Mouse (Mus musculus) gastrocnemius, adult 8-10 months (tissue): ENCODE data around the gene Masp2. TPM values are rescaled to one million over a fixed set of nuclear protein-coding genes. Genes with fewer than 3 reads are reported as not detected.

Experiments used
- DNase-seq, 2 experiments: peaks; one replicate each; pipeline ENCODE4 v3.0.0; 2022; ENCODE audit warnings: low spot score in 2 of 2
- total RNA-seq, 4 experiments: library from RNA; stranded (reverse); gene quantifications; 2 replicates each; pipeline ENCODE4 v1.2.4; 2022

The Masp2 gene
- total RNA-seq, 4 experiments from 2014 or later, result 0.24 to 0.56 (median 0.53) TPM

- no peak for DNase-seq
Measured at GRCm38 (mm10) chr4:148600316-148600715, 2.0 kb upstream of the Masp2 start.

- DNase-seq, result no peak
Measured at GRCm38 (mm10) chr4:148601871-148602270, 483 bp upstream of the Masp2 start.

GRCm38 (mm10) chr4:148603376-148604139 lies 1.2 kb downstream of the Masp2 start:
- DNase-seq, result no peak

- no peak for DNase-seq
Measured at GRCm38 (mm10) chr4:148604141-148604540, 1.8 kb downstream of the Masp2 start.

- peak in 1 of 2 experiments; percentile 36 for DNase-seq
Measured at GRCm38 (mm10) chr4:148604541-148605165, 2.3 kb downstream of the Masp2 start.

GRCm38 (mm10) chr4:148607758-148608157 lies 5.4 kb downstream of the Masp2 start:
- peak; percentile 28 to 50 for DNase-seq

GRCm38 (mm10) chr4:148609805-148610204 lies 7.5 kb downstream of the Masp2 start:
- no peak for DNase-seq

- no peak for DNase-seq
Measured at GRCm38 (mm10) chr4:148610631-148611364, 8.4 kb downstream of the Masp2 start.

- DNase-seq, result no peak
Measured at GRCm38 (mm10) chr4:148612557-148612956, 10.2 kb downstream of the Masp2 start.

GRCm38 (mm10) chr4:148613738-148614137 lies 11.4 kb downstream of the Masp2 start:
- DNase-seq, result no peak

GRCm38 (mm10) chr4:148619805-148620204 lies 17.5 kb downstream of the Masp2 start:
- no peak for DNase-seq

GRCm38 (mm10) chr4:148620718-148621117 lies 18.4 kb downstream of the Masp2 start:
- no peak for DNase-seq

- no peak for DNase-seq
Measured at GRCm38 (mm10) chr4:148622485-148622884, 20.1 kb downstream of the Masp2 start.

GRCm38 (mm10) chr4:148623609-148624008 lies 21.3 kb downstream of the Masp2 start:
- DNase-seq, result no peak

GRCm38 (mm10) chr4:148625010-148625409 lies 22.7 kb downstream of the Masp2 start:
- DNase-seq, result no peak

GRCm38 (mm10) chr4:148625756-148626622 lies 23.6 kb downstream of the Masp2 start:
- no peak for DNase-seq

GRCm38 (mm10) chr4:148626623-148627185 lies 24.4 kb downstream of the Masp2 start, which contains the start of gene Tardbp:
Gene Tardbp, minus strand, starts transcription at chr4:148627019.
- peak; percentile 92 to 94 for DNase-seq

GRCm38 (mm10) chr4:148627246-148627645 lies 24.9 kb downstream of the Masp2 start:
- no peak for DNase-seq

- DNase-seq, result no peak
Measured at GRCm38 (mm10) chr4:148632013-148632692, 29.8 kb downstream of the Masp2 start.

- DNase-seq, result no peak
Measured at GRCm38 (mm10) chr4:148633395-148634061, 31.2 kb downstream of the Masp2 start.
